Mouse (Mus musculus): ENCODE data around the gene Slc30a3. TPM values are rescaled to one million over a fixed set of nuclear protein-coding genes. Genes with fewer than 3 reads are reported as not detected.

Gene Slc30a3
- total RNA-seq, 4 experiments from 2014 or later: 0.28 TPM; not detected in 3

DNA sequence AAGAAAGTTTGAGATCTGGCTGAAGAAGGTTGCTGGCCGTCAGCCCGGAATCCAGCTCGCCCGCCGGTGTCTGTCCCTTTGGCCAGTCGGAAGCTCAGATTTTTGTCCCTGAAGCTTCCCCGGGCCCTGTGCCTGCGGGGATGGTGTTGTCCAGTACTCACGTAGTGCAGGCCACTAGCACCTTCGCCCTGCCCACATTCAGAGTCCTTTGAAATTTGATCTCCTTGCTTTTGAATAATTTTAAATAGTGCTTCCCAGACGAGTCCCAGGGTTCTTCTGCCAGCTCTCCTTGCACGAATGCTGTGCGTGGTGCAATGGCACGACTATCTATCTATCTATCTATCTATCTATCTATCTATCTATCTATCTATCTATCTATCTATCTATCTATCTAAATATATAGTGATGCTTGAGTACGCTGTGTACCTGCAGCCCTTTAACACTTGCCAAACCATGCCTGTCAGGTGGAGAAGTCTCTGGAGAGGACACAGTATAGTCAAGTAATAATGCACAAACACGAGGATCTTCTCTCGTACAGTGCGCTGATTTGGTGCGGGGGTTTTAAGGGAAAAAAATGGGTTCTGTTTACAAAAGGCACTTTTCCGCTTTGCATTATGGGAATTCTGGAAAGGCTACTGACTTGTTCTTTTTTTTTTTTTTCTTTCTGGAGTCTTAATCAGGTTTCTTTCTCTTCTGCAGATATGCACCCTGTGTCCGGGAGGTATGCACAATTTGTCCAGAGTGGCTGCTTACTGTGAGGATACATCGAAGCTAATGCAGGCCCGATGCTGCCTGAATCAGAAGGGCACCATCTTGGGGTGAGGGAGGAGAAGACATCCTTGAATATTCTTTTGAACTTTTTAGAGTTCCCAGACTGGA lies 59.0 kb downstream of the Slc30a3 start, which contains the start of gene Slc5a6:
Gene Slc5a6 (minus strand): TSS at position 162 of the 879 bp plus-strand sequence.
- no peak for DNase-seq

DNA sequence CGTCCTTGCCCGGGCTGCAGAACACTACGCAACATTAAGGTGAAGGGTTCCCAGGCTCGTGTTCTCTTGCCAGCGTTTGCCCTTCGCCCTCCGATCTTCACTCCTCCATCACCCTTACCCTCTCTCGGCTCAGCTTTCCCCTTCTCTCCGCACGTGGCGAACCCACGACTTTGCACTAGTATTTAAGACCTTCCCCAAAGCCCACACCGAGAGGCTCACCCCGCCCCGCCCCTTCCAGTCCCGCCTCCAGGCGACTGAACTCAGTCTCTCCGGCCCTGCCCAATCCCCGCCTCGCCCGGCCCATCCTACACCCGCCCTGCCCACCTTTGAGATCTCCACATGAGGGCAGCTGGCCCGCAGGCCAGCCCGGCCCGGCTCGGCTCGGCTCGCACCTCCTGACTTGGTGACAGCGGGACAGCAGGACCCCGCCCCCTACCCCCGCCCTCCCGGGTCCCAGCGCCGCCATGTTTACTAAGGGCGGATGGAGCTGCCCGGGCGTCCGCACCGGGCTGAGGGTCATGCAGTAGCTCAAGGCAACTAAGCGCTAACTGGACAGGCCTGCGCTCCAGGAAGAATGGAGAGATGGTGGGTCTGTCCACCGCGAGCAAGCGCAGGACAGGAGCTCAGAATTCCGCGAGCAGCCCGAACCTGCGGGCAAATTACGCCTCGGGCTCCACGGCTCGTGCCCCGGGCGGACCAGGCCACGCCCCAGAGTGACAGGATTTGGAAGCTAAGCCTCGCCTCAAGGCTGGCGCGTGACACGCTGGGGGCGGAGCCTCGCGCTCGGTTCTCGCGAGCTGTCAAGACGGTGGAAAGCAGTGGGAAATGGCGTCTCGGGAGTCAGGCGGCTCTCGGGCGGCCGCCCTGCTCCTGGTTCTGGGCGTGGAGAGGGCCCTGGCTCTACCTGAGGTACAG lies 59.9 kb downstream of the Slc30a3 start, which contains the start of gene Atraid:
Gene Atraid (plus strand): TSS at position 465 of the 915 bp plus-strand sequence.
- DNase-seq: peak; percentile 98

DNA sequence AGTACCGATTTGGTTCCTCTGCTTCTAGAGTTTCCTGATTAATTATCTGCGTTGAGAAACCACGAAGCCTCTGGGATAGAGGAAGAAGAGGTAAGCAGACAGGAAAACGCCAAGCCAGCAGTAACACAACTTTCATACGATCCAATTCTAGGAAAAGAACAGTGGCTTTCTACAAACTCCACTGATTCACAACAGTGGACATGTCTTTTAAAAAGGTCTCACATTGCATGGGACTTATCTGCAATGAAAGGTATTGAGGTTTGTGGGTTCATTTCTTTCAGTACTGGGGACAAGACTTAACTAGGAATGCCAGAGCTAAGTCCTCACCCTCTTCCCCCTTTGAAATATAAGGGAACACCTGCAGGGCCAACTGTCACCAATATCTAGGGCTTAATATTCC lies 61.0 kb downstream of the Slc30a3 start:
- no peak for DNase-seq

DNA sequence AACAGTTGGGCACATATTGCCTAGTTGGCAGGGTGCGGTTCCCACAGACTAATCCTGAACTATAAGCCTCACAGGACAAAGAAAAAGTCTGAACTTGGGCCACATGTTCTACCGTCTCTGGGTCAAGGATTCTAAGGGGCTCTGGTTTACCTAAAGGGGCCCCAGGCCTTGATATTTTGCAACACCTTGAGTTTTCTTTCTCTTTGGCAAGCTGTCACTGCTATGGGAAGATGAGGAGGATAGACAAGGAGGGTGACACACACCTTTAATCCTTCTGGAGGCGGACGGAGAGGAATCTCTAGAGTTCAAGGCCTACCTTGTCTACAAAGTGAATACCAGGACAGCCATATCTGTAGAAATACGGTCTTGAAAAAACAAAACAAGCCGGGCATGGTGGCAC lies 61.6 kb downstream of the Slc30a3 start:
- no peak for DNase-seq

DNA sequence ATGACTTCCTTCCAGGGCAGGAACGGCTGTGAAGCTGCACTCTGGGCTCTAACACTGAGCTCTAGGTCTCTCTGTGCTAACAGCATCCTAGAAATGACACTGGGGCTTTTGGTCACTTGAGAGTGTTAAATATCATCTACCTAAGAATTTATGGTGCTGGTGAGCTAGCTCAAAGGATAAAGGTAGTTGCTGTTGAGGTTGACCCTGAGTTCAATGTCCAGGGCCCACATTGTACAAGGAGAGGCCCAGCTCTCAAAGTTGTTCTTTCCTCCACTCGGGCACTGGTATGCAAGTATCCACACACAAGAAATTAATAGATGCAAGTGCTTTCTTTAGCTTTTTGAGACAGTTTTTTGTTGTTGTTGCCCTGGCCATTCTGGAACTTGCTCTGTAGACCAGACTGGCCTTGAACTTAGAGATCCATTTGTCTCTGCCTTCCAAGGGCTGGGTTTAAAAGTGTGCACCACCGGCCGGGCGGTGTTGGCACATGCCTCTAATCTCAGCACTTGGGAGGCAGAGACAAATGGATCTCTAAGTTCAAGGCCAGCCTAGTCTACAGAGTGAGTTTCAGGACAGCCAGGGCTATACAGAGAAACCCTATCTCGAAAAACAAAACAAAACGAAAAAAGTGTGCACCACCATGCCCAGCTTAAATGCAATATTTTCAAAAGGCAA lies 69.7 kb downstream of the Slc30a3 start:
- DNase-seq: peak; percentile 64

DNA sequence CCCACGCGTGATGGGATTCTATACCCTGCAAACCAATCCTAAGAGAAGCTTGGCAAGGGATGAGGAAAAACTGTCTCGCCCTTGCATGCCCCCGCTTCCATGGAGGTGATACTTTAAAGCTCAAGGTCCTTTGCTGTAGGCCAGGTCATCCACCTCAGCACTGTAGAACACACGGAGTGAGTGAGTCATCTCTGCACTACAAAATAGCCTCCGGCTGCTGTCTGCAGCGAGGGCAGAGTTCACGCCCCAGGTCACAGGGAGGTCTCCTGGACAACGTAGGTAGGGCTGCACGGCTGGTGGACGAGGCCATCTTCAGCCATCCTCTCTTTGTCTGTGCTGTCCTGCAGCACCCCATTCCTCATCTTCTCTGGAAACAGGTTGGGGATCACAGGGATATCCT lies 71.5 kb downstream of the Slc30a3 start:
- peak; percentile 39 for DNase-seq

Other genes with a start within 250 kb of the Slc30a3 start
- gene Tmem214, start 240.2 kb downstream of the Slc30a3 start, total RNA-seq (2022): 10 to 100 TPM; 55.5 to 66.8 (median 59.6) TPM
- gene Agbl5, start 219.5 kb downstream of the Slc30a3 start, total RNA-seq (2022): 10 to 100 TPM in 3 of 4 experiments, 1 to 10 TPM in 1; 9.9 to 22.6 (median 17.7) TPM
- 100 to 1,000 TPM; 210 to 235 (median 214) TPM for gene Ost4, start 200.4 kb downstream of the Slc30a3 start, total RNA-seq (2022)
- 10 to 100 TPM; 48.7 to 62.4 (median 51.8) TPM for gene Emilin1, start 194.8 kb downstream of the Slc30a3 start, total RNA-seq (2022)
- gene Khk, start 186.8 kb downstream of the Slc30a3 start, total RNA-seq (2022): 10 to 100 TPM; 60.9 to 74.4 (median 69.4) TPM
- 1 to 10 TPM; 1.0 to 3.0 (median 1.8) TPM for gene Cgref1, start 162.6 kb downstream of the Slc30a3 start, total RNA-seq (2022)
- gene Preb, start 147.9 kb downstream of the Slc30a3 start, total RNA-seq (2022): 100 to 1,000 TPM; 129 to 211 (median 186) TPM
- 1 to 10 TPM; 1.0 to 2.5 (median 1.4) TPM for gene Tcf23, start 139.6 kb downstream of the Slc30a3 start, total RNA-seq (2022)
- gene Atraid, start 59.9 kb downstream of the Slc30a3 start, total RNA-seq (2022): 100 to 1,000 TPM; 122 to 138 (median 130) TPM
- gene Slc5a6, start 59.3 kb downstream of the Slc30a3 start, total RNA-seq (2022): 10 to 100 TPM; 33.5 to 46.4 (median 38.1) TPM
- gene Cad, start 53.5 kb downstream of the Slc30a3 start, total RNA-seq (2022): 10 to 100 TPM; 23.1 to 52.0 (median 33.6) TPM
- not detected for gene Dnajc5g, start 2.0 kb downstream of the Slc30a3 start, total RNA-seq (2022)
- gene Trim54, start 8.5 kb upstream of the Slc30a3 start, total RNA-seq (2022): not detected
- gene Ucn, start 30.6 kb upstream of the Slc30a3 start, total RNA-seq (2022): not detected
- 10 to 100 TPM; 63.7 to 83.4 (median 76.4) TPM for gene Mpv17, start 46.0 kb upstream of the Slc30a3 start, total RNA-seq (2022)
- gene Gm29609, start 71.7 kb upstream of the Slc30a3 start, total RNA-seq (2022): 1 to 10 TPM in 3 of 4 experiments, under 1 TPM in 1; 0.41 to 3.9 (median 2.9) TPM
- gene Gtf3c2, start 71.9 kb upstream of the Slc30a3 start, total RNA-seq (2022): 10 to 100 TPM; 65.5 to 98.8 (median 71.9) TPM
- 100 to 1,000 TPM; 109 to 135 (median 126) TPM for gene Snx17, start 85.0 kb upstream of the Slc30a3 start, total RNA-seq (2022)
- 10 to 100 TPM; 34.5 to 44.5 (median 38.9) TPM for gene Eif2b4, start 85.2 kb upstream of the Slc30a3 start, total RNA-seq (2022)
- 10 to 100 TPM; 23.8 to 41.1 (median 37.2) TPM for gene Zfp513, start 94.1 kb upstream of the Slc30a3 start, total RNA-seq (2022)
- gene Ppm1g, start 112.5 kb upstream of the Slc30a3 start, total RNA-seq (2022): 100 to 1,000 TPM in 3 of 4 experiments, 10 to 100 TPM in 1; 93.5 to 125 (median 105) TPM
- gene Nrbp1, start 132.6 kb upstream of the Slc30a3 start, total RNA-seq (2022): 100 to 1,000 TPM in 2 of 4 experiments, 10 to 100 TPM in 2; 85.7 to 104 (median 96.6) TPM
- under 1 TPM in 3 of 4 experiments, not detected in 1; 0.56 to 0.81 (median 0.59) TPM for gene Gm9970, start 133.0 kb upstream of the Slc30a3 start, total RNA-seq (2022)
- 1 to 10 TPM; 3.8 to 9.2 (median 4.6) TPM for gene Krtcap3, start 143.5 kb upstream of the Slc30a3 start, total RNA-seq (2022)
- gene Ift172, start 182.9 kb upstream of the Slc30a3 start, total RNA-seq (2022): 10 to 100 TPM; 38.1 to 62.4 (median 49.5) TPM
- gene Fndc4, start 187.8 kb upstream of the Slc30a3 start, total RNA-seq (2022): 10 to 100 TPM in 2 of 4 experiments, 1 to 10 TPM in 2; 6.6 to 15.1 (median 10.6) TPM
- under 1 TPM in 3 of 4 experiments, not detected in 1; 0.26 to 0.70 (median 0.49) TPM for gene Gckr, start 189.2 kb upstream of the Slc30a3 start, total RNA-seq (2022)